Mouse (Mus musculus) adrenal gland, postnatal 36 days (tissue): ENCODE results near the gene Hoxa11. TPM values are rescaled to one million over a fixed set of nuclear protein-coding genes. Genes with fewer than 3 reads are reported as not detected.

ENCODE experiments used
- DNase-seq, 2 experiments: peaks; one replicate each; pipeline ENCODE4 v3.0.0; 2021; ENCODE audit warnings: mixed read lengths in 1 of 2
- total RNA-seq, 2 experiments: library from RNA; stranded (reverse); gene quantifications; 2 replicates each; pipeline ENCODE4 v1.2.3; 2021

Gene Hoxa11
- total RNA-seq, 2 experiments from 2014 or later = not detected

- DNase-seq = no peak
These were observed 19.8 kb upstream of the Hoxa11 start for GRCm38 (mm10) chr6:52265306-52265912.

GRCm38 (mm10) chr6:52264106-52264790, 18.6 kb upstream of the Hoxa11 start:
- no peak for DNase-seq

GRCm38 (mm10) chr6:52263321-52263585, 17.6 kb upstream of the Hoxa11 start:
- no peak for DNase-seq

- DNase-seq = no peak
These were observed 17.1 kb upstream of the Hoxa11 start for GRCm38 (mm10) chr6:52262463-52263320.

GRCm38 (mm10) chr6:52261751-52262462, 16.3 kb upstream of the Hoxa11 start:
- no peak for DNase-seq

- DNase-seq = peak in 1 of 2 experiments; percentile 45
These were observed 15.3 kb upstream of the Hoxa11 start, which contains the start of gene Hoxa13 for GRCm38 (mm10) chr6:52260654-52261575. Gene Hoxa13 (minus strand): TSS chr6:52260880.

GRCm38 (mm10) chr6:52259811-52260261, 14.2 kb upstream of the Hoxa11 start:
- no peak for DNase-seq

- DNase-seq = no peak
These were observed 13.6 kb upstream of the Hoxa11 start for GRCm38 (mm10) chr6:52259081-52259790.

GRCm38 (mm10) chr6:52256956-52257355, 11.3 kb upstream of the Hoxa11 start:
- peak; percentile 79 to 80 for DNase-seq

- no peak for DNase-seq
These were observed 8.2 kb upstream of the Hoxa11 start for GRCm38 (mm10) chr6:52253511-52254500.

- DNase-seq = no peak
These were observed 7.3 kb upstream of the Hoxa11 start for GRCm38 (mm10) chr6:52252775-52253376.

GRCm38 (mm10) chr6:52252016-52252774, 6.6 kb upstream of the Hoxa11 start:
- DNase-seq = no peak

- no peak for DNase-seq
These were observed 5.7 kb upstream of the Hoxa11 start for GRCm38 (mm10) chr6:52251177-52251879.

GRCm38 (mm10) chr6:52249826-52250225, 4.2 kb upstream of the Hoxa11 start:
- no peak for DNase-seq

GRCm38 (mm10) chr6:52249415-52249738, 3.8 kb upstream of the Hoxa11 start:
- DNase-seq = no peak

GRCm38 (mm10) chr6:52248638-52249414, 3.2 kb upstream of the Hoxa11 start:
- no peak for DNase-seq
